In the genomic region with DNA sequence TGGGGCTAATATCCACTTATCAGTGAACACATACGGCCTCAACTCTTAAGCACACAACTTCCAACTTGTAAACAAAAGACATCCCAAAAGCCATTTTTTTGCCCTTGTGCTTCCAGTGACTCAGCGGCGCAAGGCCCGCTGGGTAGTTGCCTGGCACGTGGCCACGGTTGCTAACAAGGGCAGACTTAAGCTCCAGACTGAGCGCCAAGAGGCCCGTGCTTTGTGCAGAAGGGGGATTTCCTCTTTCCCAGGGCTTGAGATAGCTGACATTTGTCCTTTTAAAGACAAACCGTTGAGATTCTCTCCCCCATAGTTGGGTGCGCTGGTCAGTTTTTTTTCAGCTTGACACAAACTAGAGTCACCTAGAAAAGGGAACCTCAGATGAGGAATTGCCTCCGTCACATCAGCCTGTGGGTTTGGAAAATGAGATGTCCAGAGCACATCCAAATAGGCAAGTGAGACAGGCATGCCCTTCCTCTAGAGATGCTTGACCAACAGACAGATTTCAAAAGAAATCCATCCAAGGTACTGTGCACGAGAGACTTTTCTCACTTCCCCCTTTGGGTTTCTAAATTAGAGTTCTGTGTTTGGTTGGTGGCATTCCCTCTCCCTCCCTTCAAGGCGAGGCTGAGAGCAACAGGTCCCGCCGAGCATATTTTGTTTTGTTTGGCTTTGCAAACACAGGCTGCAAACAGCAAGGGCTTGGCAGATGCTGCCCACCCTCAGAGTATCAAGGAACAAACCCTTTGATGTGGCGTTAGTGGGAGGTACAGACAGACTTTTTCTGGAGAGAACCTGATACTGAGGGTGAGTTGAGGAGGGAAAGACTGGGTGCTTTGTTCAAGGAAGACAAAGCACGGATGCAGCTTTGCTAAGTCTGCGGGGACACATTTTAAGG, we compare ENCODE assay signal across 7 mouse cellular contexts. TPM values are rescaled to one million over a fixed set of nuclear protein-coding genes. Genes with fewer than 3 reads are reported as not detected.
DNase-seq lines count a peak whose midpoint lies in the region; ATAC-seq and TF ChIP-seq lines count a peak whose summit lies in the region.

No protein-coding gene starts in this region.

- no peak for ATAC-seq in embryonic facial prominence, embryonic 13.5 days (ENCODE audit: insufficient number of reproducible peaks, insufficient read depth, low FRiP score, low TSS enrichment, low read depth)
- peak; percentile 28 for ATAC-seq in limb, embryonic 12.5 days (ENCODE audit: insufficient number of reproducible peaks, insufficient read depth, low FRiP score, low TSS enrichment, low read depth)
- no peak for ATAC-seq in midbrain, embryonic 14.5 days (ENCODE audit: low FRiP score, low TSS enrichment)

- H3K9me3 ChIP-seq in embryonic facial prominence, embryonic 13.5 days = no peaks in the 10 kb centered on the region
- H3K9me3 ChIP-seq in limb, embryonic 12.5 days = no peaks in the 10 kb centered on the region
- H3K9me3 ChIP-seq in midbrain, embryonic 14.5 days (ENCODE audit: control insufficient read depth, low read length) = no peaks in the 10 kb centered on the region

- H3K4me2 ChIP-seq in embryonic facial prominence, embryonic 13.5 days = peak overlapping the region; percentile 64
- peak overlapping the region; percentile 58 for H3K4me2 ChIP-seq in limb, embryonic 12.5 days
- H3K4me2 ChIP-seq in midbrain, embryonic 14.5 days (ENCODE audit: low read length) = peak overlapping the region; percentile 47

- peaks cover 16% of the 10 kb centered on the region for H3K4me1 ChIP-seq in embryonic facial prominence, embryonic 13.5 days
- peaks cover 5% of the 10 kb centered on the region for H3K4me1 ChIP-seq in heart, adult 2 months (ENCODE audit: control insufficient read depth, insufficient read depth, low read length)
- no peaks in the 10 kb centered on the region; the same call in 1 of the 2 replicates for H3K4me1 ChIP-seq in kidney, adult 2 months (ENCODE audit: control insufficient read depth, insufficient read depth, low read length)
- peaks cover 17% of the 10 kb centered on the region for H3K4me1 ChIP-seq in limb, embryonic 12.5 days (replicated peaks)
- peaks cover 7% of the 10 kb centered on the region; the same call in 1 of the 2 replicates for H3K4me1 ChIP-seq in midbrain, embryonic 14.5 days (ENCODE audit: control insufficient read depth, insufficient read depth, low read length)

- TF ChIP-seq CTCF in heart, adult 2 months (IDR thresholded peaks at IDR 0.05) = no peak
- TF ChIP-seq CTCF in kidney, adult 2 months (conservative IDR thresholded peaks at IDR 0.05; ENCODE audit: insufficient read depth, insufficient read length, low read depth, low read length) = no peak

- 40% methylated on average over 18 of the region's 18 CpGs for WGBS in embryonic facial prominence, embryonic 13.5 days
- WGBS in heart, adult 2 months = 15% methylated on average over 18 of the region's 18 CpGs
- 32% methylated on average over 18 of the region's 18 CpGs for WGBS in kidney, adult 2 months
- WGBS in limb, embryonic 12.5 days = 51% methylated on average over 18 of the region's 18 CpGs
- 32% methylated on average over 18 of the region's 18 CpGs for WGBS in midbrain, embryonic 14.5 days

- DNase-seq in adrenal gland, adult (ENCODE audit: inconsistent age in 2 of 2, low spot score in 1 of 2) = peak; percentile 85 to 94
- DNase-seq in heart, adult 2 months = peak; percentile 90
- peak; percentile 82 for DNase-seq in kidney, adult 2 months
- peak; percentile 79 for DNase-seq in midbrain, embryonic 14.5 days
- DNase-seq in spleen, postnatal 10 days (ENCODE audit: low spot score in 2 of 2) = peak; percentile 73 to 88

- intact Hi-C loops in heart, adult 2 months (cut with DNase I) = loop anchor here (2.0 kb wide), 1 partner anchor 28 kb away; no protein-coding TSS in a partner anchor

- peak overlapping the region; percentile 87 for H3K27ac ChIP-seq in embryonic facial prominence, embryonic 13.5 days
- peak overlapping the region; percentile 79 for H3K27ac ChIP-seq in heart, adult 2 months
- peak overlapping the region; percentile 4; the same call in 1 of the 2 replicates for H3K27ac ChIP-seq in kidney, adult 2 months (ENCODE audit: insufficient read depth, low read depth, low read length)
- H3K27ac ChIP-seq in limb, embryonic 12.5 days = peak overlapping the region; percentile 81
- peak overlapping the region; percentile 45; the same call in 1 of the 2 replicates for H3K27ac ChIP-seq in midbrain, embryonic 14.5 days (replicated peaks; ENCODE audit: low read depth, low read length)

- no peaks in the 10 kb centered on the region for H3K79me2 ChIP-seq in heart, adult 2 months (replicated peaks; ENCODE audit: control insufficient read depth, insufficient read depth, low read length)

- peak overlapping the region; percentile 64 for H3K9ac ChIP-seq in embryonic facial prominence, embryonic 13.5 days
- H3K9ac ChIP-seq in heart, adult 2 months (ENCODE audit: low read depth, low read length) = peak overlapping the region; percentile 36
- peak overlapping the region; percentile 42 for H3K9ac ChIP-seq in limb, embryonic 12.5 days (replicated peaks)
- no peak overlapping the region for H3K9ac ChIP-seq in midbrain, embryonic 14.5 days (replicated peaks; ENCODE audit: low read length)

- no peaks in the 10 kb centered on the region for H3K36me3 ChIP-seq in embryonic facial prominence, embryonic 13.5 days
- no peaks in the 10 kb centered on the region; the same call in 1 of the 2 replicates for H3K36me3 ChIP-seq in heart, adult 2 months (ENCODE audit: control insufficient read depth, insufficient read depth, low read length)
- no peaks in the 10 kb centered on the region for H3K36me3 ChIP-seq in kidney, adult 2 months (ENCODE audit: control insufficient read depth, insufficient read depth, low read length)
- H3K36me3 ChIP-seq in limb, embryonic 12.5 days = no peaks in the 10 kb centered on the region
- no peaks in the 10 kb centered on the region for H3K36me3 ChIP-seq in midbrain, embryonic 14.5 days (ENCODE audit: control insufficient read depth, insufficient read depth, low read length)

- H3K4me3 ChIP-seq in embryonic facial prominence, embryonic 13.5 days = peak overlapping the region; percentile 37
- peak overlapping the region; percentile 47 for H3K4me3 ChIP-seq in heart, adult 2 months
- H3K4me3 ChIP-seq in kidney, adult 2 months (ENCODE audit: insufficient read depth, low read depth, low read length) = peak overlapping the region; percentile 29
- H3K4me3 ChIP-seq in limb, embryonic 12.5 days (replicated peaks) = peak overlapping the region; percentile 37
- H3K4me3 ChIP-seq in midbrain, embryonic 14.5 days (replicated peaks; ENCODE audit: low read depth, low read length) = 0 out of 2 replicates have a peak overlapping the region, but pooled peaks have one; percentile 9

- TF ChIP-seq EP300 in heart, adult 2 months (IDR thresholded peaks at IDR 0.05; ENCODE audit: insufficient read depth, low read depth, low read length) = peak; percentile 64; the same call in 1 of the 2 replicates

- H3K27me3 ChIP-seq in embryonic facial prominence, embryonic 13.5 days = no peaks in the 10 kb centered on the region
- no peaks in the 10 kb centered on the region for H3K27me3 ChIP-seq in heart, adult 2 months (ENCODE audit: control insufficient read depth, insufficient read depth, low read length)
- H3K27me3 ChIP-seq in kidney, adult 2 months (replicated peaks; ENCODE audit: control insufficient read depth, insufficient read depth, low read length) = no peaks in the 10 kb centered on the region
- no peaks in the 10 kb centered on the region for H3K27me3 ChIP-seq in limb, embryonic 12.5 days
- H3K27me3 ChIP-seq in midbrain, embryonic 14.5 days (ENCODE audit: control insufficient read depth, insufficient read depth, low read length) = no peaks in the 10 kb centered on the region

- TF ChIP-seq POLR2A in heart, adult 2 months (IDR thresholded peaks at IDR 0.05; ENCODE audit: insufficient read depth, low read depth, low read length) = peak; percentile 19; the same call in 1 of the 2 replicates
- TF ChIP-seq POLR2A in kidney, adult 2 months (IDR thresholded peaks at IDR 0.05; ENCODE audit: low read depth, low read length) = no peak

RNA-seq across cellular contexts. Expression of gene Vwf, which starts 26.0 kb away (rescaled TPM):
- 5.0 and 5.4 TPM in 2 replicates for polyA plus RNA-seq in embryonic facial prominence, embryonic 13.5 days (2015; fragmentation: Nextera tagmentation; extraction: Ambion mirVana)
- 10 to 100 TPM; 95.9 to 99.8 TPM for total RNA-seq in heart, adult 2 months (2021)
- polyA plus RNA-seq in heart, adult 2 months (2012; rRNA removed) = 95.8 and 116 TPM in 2 replicates
- polyA plus RNA-seq in kidney, adult 2 months (2012; rRNA removed) = 14.6 and 16.8 TPM in 2 replicates
- polyA plus RNA-seq in limb, embryonic 12.5 days (2016; fragmentation: Nextera tagmentation; extraction: Ambion mirVana) = 2.9 and 5.1 TPM in 2 replicates
- polyA plus RNA-seq in midbrain, embryonic 14.5 days (2014; fragmentation: Nextera tagmentation; extraction: Ambion mirVana) = 3.9 and 10.0 TPM in 2 replicates

Comparison
In these comparisons a context has a peak if more than half of its experiments do, and no peak if none do; other contexts are left out.
1. H3K27ac ChIP-seq: peak in every context shown above with its lines; median percentile 87 in embryonic facial prominence, embryonic 13.5 days; 81 in limb, embryonic 12.5 days; 79 in heart, adult 2 months; 45 in midbrain, embryonic 14.5 days; 4 in kidney, adult 2 months.